Mouse (Mus musculus) adrenal gland, postnatal 36 days (tissue): ENCODE data around the gene Olfr1218. TPM values are rescaled to one million over a fixed set of nuclear protein-coding genes. Genes with fewer than 3 reads are reported as not detected.

Experiments used
- DNase-seq, 2 experiments: peaks; one replicate each; pipeline ENCODE4 v3.0.0; 2021; ENCODE audit warnings: mixed read lengths in 1 of 2
- long read RNA-seq, 2 experiments: library from polyadenylated mRNA; stranded (forward); transcript quantifications; one replicate each; pipeline ENCODE4 v2.0.0; 2021; ENCODE audit warnings: borderline sequencing depth in 2 of 2
- total RNA-seq, 2 experiments: library from RNA; stranded (reverse); gene quantifications; 2 replicates each; pipeline ENCODE4 v1.2.3; 2021

The Olfr1218 gene
- not detected for total RNA-seq
- long read RNA-seq, experiment 1 = 0 reads
- long read RNA-seq, experiment 2 = 0 reads

GRCm38 (mm10) chr2:89061087-89061486 is at the start of gene Olfr1218:
TSS of gene Olfr1218 (minus strand) at chr2:89061187.
- DNase-seq = no peak

- no peak for DNase-seq
Observed at GRCm38 (mm10) chr2:89106735-89107134, 45.7 kb upstream of the Olfr1218 start, which contains the start of gene Olfr1220. TSS of gene Olfr1220 (minus strand) at chr2:89106835.

GRCm38 (mm10) chr2:89105651-89106050 is 44.7 kb upstream of the Olfr1218 start:
- no peak for DNase-seq

GRCm38 (mm10) chr2:89093848-89094247 is 32.9 kb upstream of the Olfr1218 start:
- DNase-seq = no peak

GRCm38 (mm10) chr2:89083413-89083812 is 22.4 kb upstream of the Olfr1218 start, which contains the start of gene Olfr1219:
TSS of gene Olfr1219 (minus strand) at chr2:89083513.
- no peak for DNase-seq

- no peak for DNase-seq
Observed at GRCm38 (mm10) chr2:89081487-89081886, 20.5 kb upstream of the Olfr1218 start.

- no peak for DNase-seq
Observed at GRCm38 (mm10) chr2:89031965-89032364, 29.0 kb downstream of the Olfr1218 start, which contains the start of gene Olfr1217. TSS of gene Olfr1217 (minus strand) at chr2:89032065.

GRCm38 (mm10) chr2:89021436-89021835 is 39.6 kb downstream of the Olfr1218 start:
- peak; percentile 8 to 37 for DNase-seq

- DNase-seq = no peak
Observed at GRCm38 (mm10) chr2:89018240-89018639, 42.7 kb downstream of the Olfr1218 start, which contains the start of gene Olfr1216. TSS of gene Olfr1216 (minus strand) at chr2:89018340.

- no peak for DNase-seq
Observed at GRCm38 (mm10) chr2:89006873-89007272, 54.1 kb downstream of the Olfr1218 start, which contains the start of gene Olfr1215. TSS of gene Olfr1215 (minus strand) at chr2:89006973.

Other genes with a start within 250 kb of the Olfr1218 start
- gene Olfr1202, start 246.7 kb downstream of the Olfr1218 start, total RNA-seq = not detected
- gene Olfr1205, start 231.4 kb downstream of the Olfr1218 start, total RNA-seq = not detected
- gene Olfr1204, start 211.9 kb downstream of the Olfr1218 start, total RNA-seq = not detected
- not detected for gene Olfr1206, start 198.0 kb downstream of the Olfr1218 start, total RNA-seq
- not detected for gene Olfr1208, start 158.9 kb downstream of the Olfr1218 start, total RNA-seq
- not detected for gene Olfr1209, start 146.0 kb downstream of the Olfr1218 start, total RNA-seq
- gene Olfr1211, start 123.1 kb downstream of the Olfr1218 start, total RNA-seq = not detected
- gene Olfr1212, start 107.2 kb downstream of the Olfr1218 start, total RNA-seq = not detected
- not detected for gene Gm13762, start 80.9 kb downstream of the Olfr1218 start, total RNA-seq
- not detected for gene Olfr1214, start 68.5 kb downstream of the Olfr1218 start, total RNA-seq
- not detected for gene Olfr1215, start 54.2 kb downstream of the Olfr1218 start, total RNA-seq
- not detected for gene Olfr1216, start 42.8 kb downstream of the Olfr1218 start, total RNA-seq
- not detected for gene Olfr1217, start 29.1 kb downstream of the Olfr1218 start, total RNA-seq
- not detected for gene Olfr1219, start 22.3 kb upstream of the Olfr1218 start, total RNA-seq
- gene Olfr1220, start 45.6 kb upstream of the Olfr1218 start, total RNA-seq = not detected
- gene Olfr1221, start 56.1 kb upstream of the Olfr1218 start, total RNA-seq = not detected
- not detected for gene Olfr1222, start 71.9 kb upstream of the Olfr1218 start, total RNA-seq
- gene Olfr1223, start 90.4 kb upstream of the Olfr1218 start, total RNA-seq = not detected
- gene Olfr1224-ps1, start 102.9 kb upstream of the Olfr1218 start, total RNA-seq = not detected
- not detected for gene Olfr1225, start 113.5 kb upstream of the Olfr1218 start, total RNA-seq
- gene Olfr1226, start 138.9 kb upstream of the Olfr1218 start, total RNA-seq = not detected
- gene Olfr1228, start 192.9 kb upstream of the Olfr1218 start, total RNA-seq = not detected
- not detected for gene Olfr1229, start 226.8 kb upstream of the Olfr1218 start, total RNA-seq
- not detected for gene Olfr1230, start 236.1 kb upstream of the Olfr1218 start, total RNA-seq
- gene Olfr1231, start 245.9 kb upstream of the Olfr1218 start, total RNA-seq = not detected